8 mouse cellular contexts compared by ENCODE assay signal in genomic region chr11:75781919-75782318, GRCm38 (mm10). TPM values are rescaled to one million over a fixed set of nuclear protein-coding genes. Genes with fewer than 3 reads are reported as not detected.
DNase-seq lines count a peak whose midpoint lies in the region; ATAC-seq and TF ChIP-seq lines count a peak whose summit lies in the region.

No protein-coding gene starts in this region.

- DNase-seq in hindbrain, embryonic 11.5 days (ENCODE audit: low spot score) = peak; percentile 81
- peak; percentile 84 for DNase-seq in hindbrain, embryonic 14.5 days (ENCODE audit: low spot score)
- peak; percentile 65 to 76 for DNase-seq in left cerebral cortex, postnatal 14 days (ENCODE audit: low spot score in 2 of 2)

- no peak for ATAC-seq in hindbrain, embryonic 11.5 days (ENCODE audit: low FRiP score)
- no peak for ATAC-seq in hindbrain, embryonic 13.5 days (ENCODE audit: low FRiP score)
- 0 out of 2 replicates have a peak, but pooled peaks have one; percentile 20 for ATAC-seq in forebrain, embryonic 12.5 days (ENCODE audit: low FRiP score)
- ATAC-seq in hindbrain, embryonic 14.5 days (ENCODE audit: low FRiP score) = peak; percentile 53; the same call in 1 of the 2 replicates
- peak; percentile 56 for ATAC-seq in midbrain, embryonic 16.5 days
- peak; percentile 52; the same call in 1 of the 2 replicates for ATAC-seq in stomach, embryonic 15.5 days (ENCODE audit: insufficient read depth, low FRiP score, low read depth)

- 34% methylated on average over 6 of the region's 6 CpGs for WGBS in hindbrain, embryonic 11.5 days
- 27% methylated on average over 6 of the region's 6 CpGs for WGBS in hindbrain, embryonic 13.5 days
- 27% methylated on average over 6 of the region's 6 CpGs for WGBS in forebrain, embryonic 12.5 days
- WGBS in hindbrain, embryonic 14.5 days = 24% methylated on average over 6 of the region's 6 CpGs
- WGBS in midbrain, embryonic 16.5 days = 22% methylated on average over 6 of the region's 6 CpGs
- 27% methylated on average over 6 of the region's 6 CpGs for WGBS in stomach, embryonic 15.5 days

- H3K4me3 ChIP-seq in hindbrain, embryonic 11.5 days (ENCODE audit: low read depth, low read length) = no peak overlapping the region
- H3K4me3 ChIP-seq in hindbrain, embryonic 13.5 days = no peak overlapping the region
- no peak overlapping the region for H3K4me3 ChIP-seq in bone marrow macrophage, adult 2 months (ENCODE audit: insufficient read depth, low read length)
- H3K4me3 ChIP-seq in forebrain, embryonic 12.5 days (replicated peaks) = no peak overlapping the region
- H3K4me3 ChIP-seq in hindbrain, embryonic 14.5 days (replicated peaks; ENCODE audit: low read length) = no peak overlapping the region
- H3K4me3 ChIP-seq in midbrain, embryonic 16.5 days (ENCODE audit: low read depth, low read length) = no peak overlapping the region
- H3K4me3 ChIP-seq in stomach, embryonic 15.5 days (replicated peaks) = no peak overlapping the region

- no peak overlapping the region for H3K27ac ChIP-seq in hindbrain, embryonic 11.5 days (ENCODE audit: low read depth, low read length)
- no peak overlapping the region for H3K27ac ChIP-seq in hindbrain, embryonic 13.5 days
- no peak overlapping the region for H3K27ac ChIP-seq in bone marrow macrophage, adult 2 months (ENCODE audit: insufficient read depth, low read depth, low read length)
- no peak overlapping the region for H3K27ac ChIP-seq in forebrain, embryonic 12.5 days
- no peak overlapping the region for H3K27ac ChIP-seq in hindbrain, embryonic 14.5 days
- no peak overlapping the region for H3K27ac ChIP-seq in midbrain, embryonic 16.5 days (ENCODE audit: low read length)
- no peak overlapping the region for H3K27ac ChIP-seq in stomach, embryonic 15.5 days

- TF ChIP-seq CTCF in bone marrow macrophage, adult 2 months (IDR thresholded peaks at IDR 0.05; ENCODE audit: low read depth, low read length) = peak; percentile 67

- H3K27me3 ChIP-seq in hindbrain, embryonic 11.5 days (ENCODE audit: control insufficient read depth, insufficient read depth, low read length) = no peaks in the 10 kb centered on the region
- 0 out of 2 replicates have a peak, but pooled peaks cover 7% of the 10 kb centered on the region for H3K27me3 ChIP-seq in hindbrain, embryonic 13.5 days
- no peaks in the 10 kb centered on the region for H3K27me3 ChIP-seq in forebrain, embryonic 12.5 days
- H3K27me3 ChIP-seq in hindbrain, embryonic 14.5 days (ENCODE audit: control insufficient read depth, insufficient read depth, low read length) = no peaks in the 10 kb centered on the region
- no peaks in the 10 kb centered on the region for H3K27me3 ChIP-seq in midbrain, embryonic 16.5 days (ENCODE audit: control insufficient read depth, insufficient read depth, low read depth, low read length)
- no peaks in the 10 kb centered on the region for H3K27me3 ChIP-seq in stomach, embryonic 15.5 days (replicated peaks)

- TF ChIP-seq POLR2A in bone marrow macrophage, adult 2 months (IDR thresholded peaks at IDR 0.05; ENCODE audit: borderline replicate concordance, low read depth, low read length) = no peak

- intact Hi-C loops in left cerebral cortex, postnatal 14 days (cut with DNase I) = loop anchor here (2.0 to 10.0 kb wide), 4 partner anchors 120 to 385 kb away; no protein-coding TSS in a partner anchor

- H3K4me2 ChIP-seq in hindbrain, embryonic 11.5 days (replicated peaks; ENCODE audit: low read depth, low read length) = no peak overlapping the region
- H3K4me2 ChIP-seq in hindbrain, embryonic 13.5 days = no peak overlapping the region
- no peak overlapping the region for H3K4me2 ChIP-seq in forebrain, embryonic 12.5 days
- no peak overlapping the region for H3K4me2 ChIP-seq in hindbrain, embryonic 14.5 days (replicated peaks)
- H3K4me2 ChIP-seq in midbrain, embryonic 16.5 days (ENCODE audit: low read length) = no peak overlapping the region
- no peak overlapping the region for H3K4me2 ChIP-seq in stomach, embryonic 15.5 days

- H3K4me1 ChIP-seq in hindbrain, embryonic 11.5 days (replicated peaks; ENCODE audit: control insufficient read depth, insufficient read depth, low read length) = no peaks in the 10 kb centered on the region
- H3K4me1 ChIP-seq in hindbrain, embryonic 13.5 days (replicated peaks) = no peaks in the 10 kb centered on the region
- no peaks in the 10 kb centered on the region for H3K4me1 ChIP-seq in bone marrow macrophage, adult 2 months (ENCODE audit: control insufficient read depth, insufficient read depth, low read length)
- H3K4me1 ChIP-seq in forebrain, embryonic 12.5 days = no peaks in the 10 kb centered on the region
- H3K4me1 ChIP-seq in hindbrain, embryonic 14.5 days (replicated peaks; ENCODE audit: control insufficient read depth, insufficient read depth, low read length) = no peaks in the 10 kb centered on the region
- no peaks in the 10 kb centered on the region for H3K4me1 ChIP-seq in midbrain, embryonic 16.5 days (ENCODE audit: control insufficient read depth, insufficient read depth, low read length)
- no peaks in the 10 kb centered on the region for H3K4me1 ChIP-seq in stomach, embryonic 15.5 days

- H3K9ac ChIP-seq in hindbrain, embryonic 11.5 days (ENCODE audit: low read depth, low read length) = no peak overlapping the region
- H3K9ac ChIP-seq in hindbrain, embryonic 13.5 days = no peak overlapping the region
- H3K9ac ChIP-seq in forebrain, embryonic 12.5 days = no peak overlapping the region
- no peak overlapping the region for H3K9ac ChIP-seq in hindbrain, embryonic 14.5 days
- no peak overlapping the region for H3K9ac ChIP-seq in midbrain, embryonic 16.5 days (ENCODE audit: low read depth, low read length)
- no peak overlapping the region for H3K9ac ChIP-seq in stomach, embryonic 15.5 days

- H3K36me3 ChIP-seq in hindbrain, embryonic 11.5 days (ENCODE audit: control insufficient read depth, insufficient read depth, low read length) = no peaks in the 10 kb centered on the region
- H3K36me3 ChIP-seq in hindbrain, embryonic 13.5 days = no peaks in the 10 kb centered on the region
- no peaks in the 10 kb centered on the region for H3K36me3 ChIP-seq in forebrain, embryonic 12.5 days (replicated peaks)
- H3K36me3 ChIP-seq in hindbrain, embryonic 14.5 days (replicated peaks; ENCODE audit: control insufficient read depth, insufficient read depth) = no peaks in the 10 kb centered on the region; the same call in 1 of the 2 replicates
- H3K36me3 ChIP-seq in midbrain, embryonic 16.5 days (ENCODE audit: control insufficient read depth, insufficient read depth, low read length) = 0 out of 2 replicates have a peak, but pooled peaks cover 3% of the 10 kb centered on the region
- H3K36me3 ChIP-seq in stomach, embryonic 15.5 days = no peaks in the 10 kb centered on the region

- H3K9me3 ChIP-seq in hindbrain, embryonic 11.5 days (ENCODE audit: control insufficient read depth, low read length) = no peaks in the 10 kb centered on the region
- H3K9me3 ChIP-seq in hindbrain, embryonic 13.5 days = no peaks in the 10 kb centered on the region
- no peaks in the 10 kb centered on the region for H3K9me3 ChIP-seq in forebrain, embryonic 12.5 days
- no peaks in the 10 kb centered on the region for H3K9me3 ChIP-seq in hindbrain, embryonic 14.5 days (ENCODE audit: control insufficient read depth, low read length)
- no peaks in the 10 kb centered on the region for H3K9me3 ChIP-seq in midbrain, embryonic 16.5 days (replicated peaks; ENCODE audit: control insufficient read depth, low read length, poor library complexity, severe bottlenecking)
- H3K9me3 ChIP-seq in stomach, embryonic 15.5 days = no peaks in the 10 kb centered on the region

RNA-seq across cellular contexts. Expression of gene Doc2b, which starts 13.9 kb away (rescaled TPM):
- 0.24 and 0.62 TPM in 2 replicates for polyA plus RNA-seq in hindbrain, embryonic 11.5 days (2014; fragmentation: Nextera tagmentation; extraction: Ambion mirVana)
- polyA plus RNA-seq in hindbrain, embryonic 13.5 days (2015; fragmentation: Nextera tagmentation; extraction: Ambion mirVana) = 1.4 and 1.7 TPM in 2 replicates
- polyA plus RNA-seq in bone marrow macrophage, adult 2 months (2012; ENCODE audit: insufficient read depth, insufficient read length, missing spikeins) = not detected in 2 replicates
- 0.26 and 0.46 TPM in 2 replicates for polyA plus RNA-seq in forebrain, embryonic 12.5 days (2016; fragmentation: Nextera tagmentation; extraction: Ambion mirVana)
- 2.9 and 3.7 TPM in 2 replicates for polyA plus RNA-seq in hindbrain, embryonic 14.5 days (2014; fragmentation: Nextera tagmentation; extraction: Ambion mirVana)
- total RNA-seq in left cerebral cortex, postnatal 14 days (2021) = 10 to 100 TPM; 25.0 to 34.4 TPM
- polyA plus RNA-seq in midbrain, embryonic 16.5 days (2015; fragmentation: Nextera tagmentation; extraction: Ambion mirVana) = 4.2 and 5.0 TPM in 2 replicates
- polyA plus RNA-seq in stomach, embryonic 15.5 days (2015; fragmentation: Nextera tagmentation; extraction: Ambion mirVana) = 1.4 and 1.5 TPM in 2 replicates

RNA-seq across cellular contexts. Expression of gene Ywhae, which starts 49.2 kb away (rescaled TPM):
- polyA plus RNA-seq in hindbrain, embryonic 11.5 days (2014; fragmentation: Nextera tagmentation; extraction: Ambion mirVana) = 1,626 and 1,696 TPM in 2 replicates
- polyA plus RNA-seq in hindbrain, embryonic 13.5 days (2015; fragmentation: Nextera tagmentation; extraction: Ambion mirVana) = 1,500 and 1,527 TPM in 2 replicates
- polyA plus RNA-seq in bone marrow macrophage, adult 2 months (2012; ENCODE audit: insufficient read depth, insufficient read length, missing spikeins) = 337 and 382 TPM in 2 replicates
- polyA plus RNA-seq in forebrain, embryonic 12.5 days (2016; fragmentation: Nextera tagmentation; extraction: Ambion mirVana) = 1,436 and 1,495 TPM in 2 replicates
- polyA plus RNA-seq in hindbrain, embryonic 14.5 days (2014; fragmentation: Nextera tagmentation; extraction: Ambion mirVana) = 1,491 and 1,607 TPM in 2 replicates
- total RNA-seq in left cerebral cortex, postnatal 14 days (2021) = 1,000 to 10,000 TPM; 1,280 to 1,321 TPM
- 1,507 and 1,584 TPM in 2 replicates for polyA plus RNA-seq in midbrain, embryonic 16.5 days (2015; fragmentation: Nextera tagmentation; extraction: Ambion mirVana)
- polyA plus RNA-seq in stomach, embryonic 15.5 days (2015; fragmentation: Nextera tagmentation; extraction: Ambion mirVana) = 701 and 790 TPM in 2 replicates

Comparison
In these comparisons a context has a peak if more than half of its experiments do, and no peak if none do; other contexts are left out.
1. ATAC-seq: peak in forebrain, embryonic 12.5 days (single experiment), hindbrain, embryonic 14.5 days (single experiment), midbrain, embryonic 16.5 days (single experiment) and stomach, embryonic 15.5 days (single experiment); none in hindbrain, embryonic 11.5 days (single experiment) and hindbrain, embryonic 13.5 days (single experiment).
2. Peak in every context shown above with its lines, with median percentiles within 50 percentile points of each other: DNase-seq.